Mouse (Mus musculus) heart, adult 8-10 months (tissue): ENCODE data around the gene Gm11492. TPM values are rescaled to one million over a fixed set of nuclear protein-coding genes. Genes with fewer than 3 reads are reported as not detected.

ENCODE experiments used
- DNase-seq: peaks from one replicate; pipeline ENCODE4 v3.0.0; 2022; ENCODE audit warnings: low spot score
- total RNA-seq, 4 experiments: library from RNA; stranded (reverse); gene quantifications; 2 replicates each; pipeline ENCODE4 v1.2.4; 2022

The Gm11492 gene
- total RNA-seq, 4 experiments from 2014 or later: not detected

DNA sequence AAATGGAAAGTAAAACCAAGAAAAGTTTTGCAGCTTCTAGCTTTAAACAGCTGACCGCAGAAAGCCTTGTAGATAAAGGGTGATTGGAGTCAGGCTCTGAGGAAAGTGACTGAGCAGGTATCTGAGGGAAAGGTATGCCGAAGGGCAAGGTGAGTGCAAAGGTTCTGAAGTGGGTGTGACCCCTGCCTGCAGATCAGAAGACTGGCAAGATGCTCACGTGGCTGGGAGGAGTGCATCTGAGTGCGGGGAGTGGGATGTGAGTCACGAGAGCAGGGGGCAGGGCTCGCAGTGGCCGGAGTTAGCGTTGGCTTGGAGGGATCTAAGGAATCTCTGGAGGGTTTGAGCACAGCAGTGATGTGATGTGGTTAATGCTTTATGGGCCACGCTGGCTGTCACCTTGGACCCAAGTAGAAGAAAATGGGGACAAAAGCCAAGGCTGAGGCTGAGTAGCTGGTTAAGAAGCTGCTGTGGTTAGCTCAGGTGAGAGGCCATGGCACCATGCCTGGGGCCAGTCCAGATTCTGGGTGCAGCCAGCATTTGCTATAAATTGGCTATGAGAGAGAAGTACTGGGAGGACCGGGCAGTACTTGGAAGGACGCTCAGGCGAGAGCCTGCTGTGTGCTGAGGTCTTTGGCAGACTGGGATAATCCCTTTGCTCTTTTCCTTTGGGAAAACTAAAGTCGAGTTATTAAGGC lies 33.1 kb downstream of the Gm11492 start:
- no peak for DNase-seq

- no peak for DNase-seq
These were observed 33.9 kb downstream of the Gm11492 start for GRCm38 (mm10) chr11:87600322-87600853.

DNA sequence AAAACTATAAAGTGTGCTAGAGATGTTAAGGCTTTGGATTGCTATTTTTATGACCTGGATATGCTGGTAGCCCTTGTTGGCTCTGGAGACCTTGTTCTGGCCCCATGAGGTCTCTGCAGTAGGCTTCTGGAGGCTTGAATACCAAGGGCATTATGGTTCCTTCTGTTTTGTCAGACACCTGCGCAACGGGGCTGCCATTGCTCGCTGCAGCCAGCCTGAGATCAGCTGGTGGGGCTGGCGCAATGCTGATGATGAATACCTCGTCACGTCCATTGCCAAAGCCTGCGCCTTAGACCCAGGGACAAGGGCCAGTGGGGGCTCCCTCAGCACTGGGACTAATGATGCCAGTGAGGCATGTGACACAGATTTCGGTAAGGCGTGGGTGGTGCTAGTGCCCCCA lies 35.8 kb downstream of the Gm11492 start:
- DNase-seq: no peak

DNA sequence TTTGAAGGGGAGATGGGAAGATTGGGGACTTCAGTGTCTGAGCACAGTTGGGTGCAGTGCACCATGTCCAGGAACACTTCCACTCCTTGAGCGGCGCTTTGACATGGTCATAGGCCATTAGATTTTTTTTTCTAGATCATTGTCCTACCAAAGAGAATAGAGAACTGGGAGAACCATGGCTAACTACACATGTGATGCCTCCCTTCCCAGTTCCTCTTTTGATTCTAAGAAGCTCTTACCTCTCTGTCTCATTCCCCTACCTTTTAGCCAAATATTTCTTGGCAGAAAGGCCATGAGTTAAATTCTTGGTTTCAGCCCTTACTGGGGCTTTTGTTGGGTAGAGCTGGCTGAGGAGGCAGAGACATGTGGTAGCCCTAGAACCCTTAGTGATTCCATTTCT lies 37.1 kb downstream of the Gm11492 start:
- DNase-seq: no peak

DNA sequence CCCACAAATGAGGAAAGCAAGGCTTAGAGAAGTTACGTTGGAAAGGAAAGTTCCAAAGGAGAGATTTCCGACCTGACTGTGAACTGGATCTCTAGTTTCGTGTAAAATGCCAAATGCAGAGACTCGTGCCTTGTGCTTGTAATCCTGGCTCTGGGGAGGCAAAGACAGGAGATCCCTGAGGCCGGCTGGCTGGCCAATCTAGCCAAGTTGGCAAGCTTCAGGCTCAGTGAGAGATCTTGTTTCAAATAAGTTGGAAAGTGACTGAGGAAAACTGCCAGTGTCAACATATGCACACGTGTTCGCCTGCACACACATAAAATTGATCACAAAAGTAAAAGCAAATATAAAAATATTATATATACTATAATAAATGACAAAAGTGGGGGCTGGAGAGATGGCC lies 42.8 kb downstream of the Gm11492 start:
- DNase-seq: no peak

DNA sequence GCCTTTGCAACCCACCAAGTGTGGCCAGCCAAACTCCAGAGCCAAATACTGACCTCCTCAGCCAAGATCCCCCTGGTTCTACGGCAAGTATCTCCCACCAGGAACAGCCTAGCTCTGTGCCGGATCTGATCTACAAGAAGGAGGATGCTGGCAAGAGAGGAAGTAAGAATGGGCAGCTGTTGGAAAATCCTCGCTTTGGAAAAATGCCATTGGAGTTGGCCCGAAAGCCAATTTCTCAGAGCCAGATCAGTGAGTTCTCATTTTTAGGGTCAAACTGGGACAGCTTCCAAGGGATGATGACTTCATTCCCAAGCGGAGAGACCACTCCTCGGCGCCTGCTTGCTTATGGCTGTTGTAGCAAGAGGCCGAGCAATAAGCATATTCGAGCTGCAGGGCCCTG lies 45.1 kb downstream of the Gm11492 start:
- no peak for DNase-seq

DNA sequence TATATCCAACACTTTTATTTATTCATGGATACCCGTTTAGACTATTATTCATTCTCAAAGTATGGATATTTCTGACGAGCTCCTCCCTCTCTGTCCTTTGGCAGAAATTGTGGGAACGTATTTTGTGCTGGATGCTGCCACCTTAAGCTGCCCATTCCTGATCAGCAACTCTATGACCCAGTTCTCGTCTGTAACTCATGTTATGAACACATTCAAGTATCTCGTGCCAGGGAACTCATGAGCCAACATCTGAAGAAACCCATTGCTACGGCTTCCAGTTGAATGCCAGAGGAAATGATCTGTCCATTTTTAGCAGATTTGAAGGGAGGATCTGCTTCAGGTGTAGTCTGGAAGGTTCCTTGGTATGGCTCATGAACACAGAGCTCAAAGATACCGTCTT lies 47.5 kb downstream of the Gm11492 start:
- DNase-seq: no peak

- no peak for DNase-seq
These were observed 49.1 kb downstream of the Gm11492 start for GRCm38 (mm10) chr11:87615551-87615950.

GRCm38 (mm10) chr11:87615952-87616351 lies 49.5 kb downstream of the Gm11492 start:
- no peak for DNase-seq

DNA sequence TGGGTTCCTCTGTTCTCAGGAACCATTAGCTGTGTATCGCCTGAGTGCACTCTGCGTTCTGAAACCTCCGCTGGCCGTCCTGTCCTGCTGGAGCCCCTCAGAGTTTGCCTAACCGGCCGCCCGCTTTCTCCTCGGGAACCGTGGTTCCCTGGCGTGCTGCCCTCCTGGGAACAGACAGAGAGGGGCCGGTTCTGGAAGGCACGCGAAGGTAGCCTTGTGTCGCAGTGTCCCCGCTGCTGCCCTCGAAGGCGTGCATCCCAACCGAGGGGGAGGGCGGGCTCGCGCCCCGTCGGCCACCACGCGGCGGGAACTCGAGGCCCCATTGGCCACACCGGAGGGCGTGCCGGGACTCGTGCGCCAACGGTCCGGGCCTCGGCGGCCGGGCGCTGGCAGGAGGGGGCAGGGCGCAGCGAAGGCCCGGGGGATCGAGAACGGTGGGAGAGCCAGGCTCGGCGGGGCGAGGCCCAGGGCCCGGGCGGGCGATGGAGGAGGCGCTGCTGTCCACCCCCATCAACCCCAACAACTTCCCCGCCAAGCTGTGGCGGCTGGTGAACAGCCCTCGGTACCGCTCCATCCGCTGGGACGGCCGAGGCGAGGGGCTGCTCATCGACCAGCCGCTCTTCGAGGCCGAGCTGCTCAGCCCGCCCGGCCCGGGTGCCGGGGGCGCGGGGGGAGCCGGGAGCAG lies 50.5 kb downstream of the Gm11492 start, which contains the start of gene Hsf5:
Gene Hsf5 (plus strand): TSS at position 375 of the 685 bp plus-strand sequence.
- DNase-seq: no peak

DNA sequence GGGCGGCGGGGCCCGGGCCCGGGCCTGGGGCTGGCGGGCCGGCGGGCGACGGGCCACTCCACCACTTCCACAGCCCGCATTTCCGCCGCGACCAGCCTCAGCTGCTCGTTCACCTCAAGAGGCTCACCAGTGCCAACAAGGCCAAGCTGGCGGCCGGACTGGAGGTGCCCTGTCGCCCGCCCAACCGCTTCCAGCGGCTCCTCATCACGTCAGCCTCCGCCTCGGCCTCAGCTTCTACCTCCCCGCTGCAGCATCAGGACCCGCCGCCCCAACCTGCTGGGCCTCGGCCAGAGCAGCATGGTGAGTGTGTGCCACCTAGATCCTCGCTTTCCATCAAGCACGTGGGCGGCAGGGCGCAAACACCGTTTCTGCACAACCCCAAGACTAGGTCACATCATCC lies 51.2 kb downstream of the Gm11492 start:
- no peak for DNase-seq

Other genes starting within 250 kb of the Gm11492 start
- 1 to 10 TPM; 3.7 to 7.1 (median 5.3) TPM for gene Ppm1e, start 207.6 kb upstream of the Gm11492 start, total RNA-seq
- 1 to 10 TPM in 2 of 4 experiments, under 1 TPM in 2; 0.72 to 2.0 (median 1.2) TPM for gene Rad51c, start 161.7 kb upstream of the Gm11492 start, total RNA-seq
- gene Tex14, start 161.6 kb upstream of the Gm11492 start, total RNA-seq: under 1 TPM in 3 of 4 experiments, not detected in 1; 0.16 to 0.29 (median 0.19) TPM
- gene Sept4, start 2.2 kb downstream of the Gm11492 start, total RNA-seq: 10 to 100 TPM; 36.5 to 54.5 (median 37.7) TPM
- 10 to 100 TPM; 20.6 to 25.1 (median 23.0) TPM for gene Mtmr4, start 25.5 kb downstream of the Gm11492 start, total RNA-seq
- under 1 TPM in 2 of 4 experiments, not detected in 2; 0.05 to 0.06 TPM for gene Hsf5, start 50.5 kb downstream of the Gm11492 start, total RNA-seq
- gene Rnf43, start 96.1 kb downstream of the Gm11492 start, total RNA-seq: under 1 TPM; 0.34 to 0.91 (median 0.46) TPM
- 10 to 100 TPM; 37.1 to 52.2 (median 38.0) TPM for gene Supt4a, start 170.9 kb downstream of the Gm11492 start, total RNA-seq
- under 1 TPM in 3 of 4 experiments, not detected in 1; 0.14 to 0.25 (median 0.22) TPM for gene Tspoap1, start 193.9 kb downstream of the Gm11492 start, total RNA-seq
- under 1 TPM in 1 of 4 experiments, not detected in 3; 0.89 TPM for gene Mpo, start 226.9 kb downstream of the Gm11492 start, total RNA-seq